Mouse (Mus musculus): ENCODE measurements around the gene Amdhd2. TPM values are rescaled to one million over a fixed set of nuclear protein-coding genes. Genes with fewer than 3 reads are reported as not detected.

The Amdhd2 gene
- 10 to 100 TPM in 1 of 2 experiments, 1 to 10 TPM in 1; 8.3 to 13.5 TPM for total RNA-seq (2021)
- long read RNA-seq, experiment 1, partial matches to known transcripts, result 0 of 3 reads
- long read RNA-seq, experiment 1, other reads (novel, unspliced or antisense), result 0 of 3 reads
- long read RNA-seq, experiment 2, partial matches to known transcripts, result 0 of 1 reads
- long read RNA-seq, experiment 2, other reads (novel, unspliced or antisense), result 0 of 1 reads

GRCm38 (mm10) chr17:24163176-24163962, at the start of gene Amdhd2:
Gene Amdhd2, minus strand, starts transcription at chr17:24163766.
- peak; percentile 96 to 97 for DNase-seq

- no peak for DNase-seq
These were observed 49.6 kb upstream of the Amdhd2 start for GRCm38 (mm10) chr17:24213186-24213585.

- no peak for DNase-seq
These were observed 49.0 kb upstream of the Amdhd2 start for GRCm38 (mm10) chr17:24212441-24213018.

GRCm38 (mm10) chr17:24211631-24212440, 48.3 kb upstream of the Amdhd2 start:
- peak; percentile 54 to 55 for DNase-seq

GRCm38 (mm10) chr17:24210591-24210990, 47.0 kb upstream of the Amdhd2 start:
- DNase-seq, result no peak

GRCm38 (mm10) chr17:24209916-24210240, 46.3 kb upstream of the Amdhd2 start:
- DNase-seq, result no peak

GRCm38 (mm10) chr17:24209043-24209915, 45.7 kb upstream of the Amdhd2 start, which contains the start of gene Ntn3:
Gene Ntn3, minus strand, starts transcription at chr17:24209531.
- peak; percentile 60 to 66 for DNase-seq

- no peak for DNase-seq
These were observed 45.1 kb upstream of the Amdhd2 start for GRCm38 (mm10) chr17:24208641-24209042.

- DNase-seq, result no peak
These were observed 44.4 kb upstream of the Amdhd2 start for GRCm38 (mm10) chr17:24207768-24208640.

- DNase-seq, result peak; percentile 52 to 54
These were observed 43.1 kb upstream of the Amdhd2 start for GRCm38 (mm10) chr17:24206451-24207351.

GRCm38 (mm10) chr17:24205908-24206361, 42.4 kb upstream of the Amdhd2 start:
- DNase-seq, result peak in 1 of 2 experiments; percentile 72

GRCm38 (mm10) chr17:24205284-24205888, 41.8 kb upstream of the Amdhd2 start, which contains the start of gene Tbc1d24:
Gene Tbc1d24, minus strand, starts transcription at chr17:24205562.
- peak; percentile 93 to 95 for DNase-seq

GRCm38 (mm10) chr17:24204846-24205245, 41.3 kb upstream of the Amdhd2 start:
- DNase-seq, result no peak

- DNase-seq, result no peak
These were observed 40.3 kb upstream of the Amdhd2 start for GRCm38 (mm10) chr17:24203611-24204534.

- no peak for DNase-seq
These were observed 39.5 kb upstream of the Amdhd2 start for GRCm38 (mm10) chr17:24203068-24203467.

- no peak for DNase-seq
These were observed 37.5 kb upstream of the Amdhd2 start for GRCm38 (mm10) chr17:24201092-24201491.

- peak in 1 of 2 experiments; percentile 54 for DNase-seq
These were observed 36.2 kb upstream of the Amdhd2 start for GRCm38 (mm10) chr17:24199741-24200140.

Data from heart, adult 18-20 months (tissue).